Mouse (Mus musculus): ENCODE measurements at regions not wholly inside any gene's neighbourhood (a gene's known extent, or its start where the extent isn't known, plus 50 kb on each side); places are given as distances from the start of the nearest gene placed in this dataset.

DNA sequence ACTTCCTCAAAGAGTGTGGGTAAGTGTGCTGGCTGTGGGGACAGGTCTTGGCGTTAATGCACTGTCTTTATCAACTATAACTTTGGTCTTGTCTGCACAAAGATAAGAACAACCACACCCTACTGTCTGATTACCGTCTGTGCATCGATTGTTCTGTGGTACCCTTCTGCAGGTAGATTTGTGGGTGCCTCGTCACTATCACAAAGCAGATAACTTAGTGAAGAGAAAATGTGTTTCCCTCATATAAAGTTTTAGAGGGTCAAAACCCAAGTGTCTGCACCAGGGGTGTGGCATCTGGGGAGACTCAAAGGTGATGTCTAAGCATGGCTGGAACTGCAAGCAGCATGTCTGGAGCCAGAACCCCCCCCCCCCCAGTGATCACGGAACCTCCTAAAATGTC, 259.4 kb downstream of the Gm49356 start:
- Histone ChIP-seq H3K4me1 (ENCODE audit: insufficient read depth) (no peaks in the 10 kb centered on the region), H3K9ac (no peak overlapping the region), H3K4me3 (ENCODE audit: low read depth, low read length) (no peak overlapping the region), H3K27ac (ENCODE audit: low read depth, low read length) (no peak overlapping the region), H3K27me3 (ENCODE audit: insufficient read depth, low read length) (no peaks in the 10 kb centered on the region), H3K36me3 (ENCODE audit: insufficient read depth) (no peaks in the 10 kb centered on the region), H3K4me2 (ENCODE audit: low read depth) (no peak overlapping the region), H3K9me3 (ENCODE audit: low read length) (no peaks in the 10 kb centered on the region)
- ATAC-seq (no peak), DNase-seq (no peak)
- 93% methylated on average over 5 of the region's 5 CpGs for WGBS
- TF ChIP-seq CTCF (IDR thresholded peaks at IDR 0.05; ENCODE audit: low read depth) = no peak

DNA sequence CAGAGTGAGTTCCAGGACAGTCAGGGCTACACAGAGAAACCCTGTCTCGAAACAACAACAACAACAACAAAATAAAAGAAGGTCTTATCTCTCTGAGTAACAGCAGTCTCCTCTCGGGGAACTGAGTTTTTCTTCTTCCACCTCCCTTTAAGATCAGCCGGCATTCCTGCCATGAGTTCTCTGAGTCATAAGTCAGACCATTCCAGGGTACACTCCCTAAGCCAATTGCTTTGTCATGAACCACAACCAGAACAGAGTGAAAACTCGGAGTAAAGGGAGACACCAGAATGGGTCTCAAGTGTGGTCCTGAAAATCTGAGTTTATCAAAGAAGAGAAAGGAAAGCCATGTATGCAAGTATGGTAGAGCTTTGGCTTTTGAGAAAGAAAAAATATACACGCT, 262.4 kb downstream of the Gm49356 start:
- no peak overlapping the region for H3K9ac ChIP-seq
- H3K9me3 ChIP-seq (ENCODE audit: low read length) = no peaks in the 10 kb centered on the region
- no peak for DNase-seq
- no peak overlapping the region for H3K27ac ChIP-seq (ENCODE audit: low read depth, low read length)
- no peak overlapping the region for H3K4me2 ChIP-seq (ENCODE audit: low read depth)
- ATAC-seq = no peak
- no peaks in the 10 kb centered on the region for H3K36me3 ChIP-seq (ENCODE audit: insufficient read depth)
- H3K4me1 ChIP-seq (ENCODE audit: insufficient read depth) = peaks cover 15% of the 10 kb centered on the region
- 96% methylated on average over 5 of the region's 5 CpGs for WGBS
- no peak overlapping the region for H3K4me3 ChIP-seq (ENCODE audit: low read depth, low read length)
- no peak for TF ChIP-seq CTCF (IDR thresholded peaks at IDR 0.05; ENCODE audit: low read depth)
- no peaks in the 10 kb centered on the region for H3K27me3 ChIP-seq (ENCODE audit: insufficient read depth, low read length)

DNA sequence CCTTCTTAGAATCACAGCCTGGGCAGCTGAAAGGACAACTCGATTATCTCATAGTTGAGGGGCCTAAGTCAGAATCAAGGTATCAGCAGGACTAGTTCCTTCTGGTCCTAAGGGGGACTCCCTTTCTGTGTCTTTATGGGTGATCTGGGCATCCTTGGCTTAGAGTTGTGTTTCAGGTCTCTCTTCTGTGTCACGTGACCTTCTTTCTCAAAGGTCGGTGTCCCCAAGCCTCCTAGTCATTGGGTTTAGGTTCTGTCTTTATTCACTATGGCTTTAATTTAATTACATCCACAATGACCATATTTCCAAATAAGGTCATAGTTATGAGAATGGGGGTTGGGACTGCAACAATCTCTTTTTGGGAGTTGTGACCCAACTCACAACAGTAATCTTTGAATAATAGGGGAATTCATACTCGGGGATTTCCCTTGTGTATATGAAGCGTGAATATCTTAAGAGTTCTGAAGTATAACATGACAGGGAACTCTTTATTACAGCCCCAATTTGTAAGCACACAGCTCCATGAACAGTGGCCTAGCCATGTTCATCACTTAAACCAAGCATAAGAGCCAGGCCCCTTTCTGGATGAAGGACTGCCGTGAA, 263.8 kb downstream of the Gm49356 start:
- Histone ChIP-seq H3K27me3 (ENCODE audit: insufficient read depth, low read length) (no peaks in the 10 kb centered on the region), H3K4me1 (ENCODE audit: insufficient read depth) (peaks cover 15% of the 10 kb centered on the region), H3K4me2 (ENCODE audit: low read depth) (no peak overlapping the region), H3K4me3 (ENCODE audit: low read depth, low read length) (no peak overlapping the region), H3K36me3 (ENCODE audit: insufficient read depth) (no peaks in the 10 kb centered on the region), H3K9ac (no peak overlapping the region), H3K9me3 (ENCODE audit: low read length) (no peaks in the 10 kb centered on the region), H3K27ac (ENCODE audit: low read depth, low read length) (no peak overlapping the region; the same call in 1 of the 2 replicates)
- no peak for TF ChIP-seq CTCF (IDR thresholded peaks at IDR 0.05; ENCODE audit: low read depth)
- 87% methylated on average over 6 of the region's 6 CpGs for WGBS
- DNase-seq = no peak
- no peak for ATAC-seq

DNA sequence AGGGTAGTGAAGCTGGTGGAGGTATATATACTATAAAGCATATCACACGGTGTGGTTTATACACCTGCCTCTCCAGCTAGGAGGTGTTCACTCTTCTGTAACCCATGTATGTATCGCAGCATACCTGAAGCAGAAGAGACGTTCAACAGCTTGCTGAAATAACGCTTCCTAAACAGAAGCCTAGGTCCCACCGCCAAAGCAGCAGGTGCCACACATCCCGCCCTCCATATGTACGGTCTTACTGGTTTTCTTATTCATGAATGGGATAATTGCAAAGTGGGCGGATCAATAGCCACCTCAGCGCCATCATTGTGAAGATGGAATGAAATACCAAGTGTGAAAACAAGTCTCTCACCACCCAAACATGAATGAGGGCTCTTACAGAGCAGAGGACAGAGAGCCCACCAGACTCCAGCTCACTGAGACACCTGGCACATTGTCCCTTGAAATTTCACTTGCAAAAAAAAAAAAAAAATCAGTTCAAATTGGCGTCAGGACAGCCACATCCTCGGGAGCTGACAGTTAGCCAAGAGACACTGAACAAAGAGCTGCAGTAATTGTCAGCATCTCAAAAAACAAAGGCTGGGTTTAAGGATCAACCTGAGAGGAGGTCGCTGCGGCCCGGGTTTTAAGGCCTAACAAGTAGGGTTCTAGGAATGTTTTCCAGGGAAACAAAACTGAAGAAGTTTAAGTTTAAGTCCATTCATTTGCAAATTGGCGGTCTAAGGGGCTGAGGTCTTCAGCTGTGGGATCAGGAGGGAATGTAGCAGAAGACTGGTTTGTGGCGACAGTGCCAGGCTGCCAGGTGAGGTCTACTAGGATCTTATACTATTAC, 264.5 kb downstream of the Gm49356 start:
- TF ChIP-seq CTCF (IDR thresholded peaks at IDR 0.05; ENCODE audit: low read depth) = no peak
- WGBS = 26% methylated on average over 16 of the region's 16 CpGs
- Histone ChIP-seq H3K27me3 (ENCODE audit: insufficient read depth, low read length) (no peaks in the 10 kb centered on the region), H3K36me3 (ENCODE audit: insufficient read depth) (no peaks in the 10 kb centered on the region), H3K27ac (ENCODE audit: low read depth, low read length) (peak overlapping the region; percentile 50), H3K4me3 (ENCODE audit: low read depth, low read length) (no peak overlapping the region), H3K4me2 (ENCODE audit: low read depth) (no peak overlapping the region), H3K4me1 (ENCODE audit: insufficient read depth) (peaks cover 15% of the 10 kb centered on the region), H3K9ac (0 out of 2 replicates have a peak overlapping the region, but pooled peaks have one; percentile 22), H3K9me3 (ENCODE audit: low read length) (no peaks in the 10 kb centered on the region)
- DNase-seq = peak; percentile 46
- ATAC-seq = peak; percentile 47; the same call in 1 of the 2 replicates

DNA sequence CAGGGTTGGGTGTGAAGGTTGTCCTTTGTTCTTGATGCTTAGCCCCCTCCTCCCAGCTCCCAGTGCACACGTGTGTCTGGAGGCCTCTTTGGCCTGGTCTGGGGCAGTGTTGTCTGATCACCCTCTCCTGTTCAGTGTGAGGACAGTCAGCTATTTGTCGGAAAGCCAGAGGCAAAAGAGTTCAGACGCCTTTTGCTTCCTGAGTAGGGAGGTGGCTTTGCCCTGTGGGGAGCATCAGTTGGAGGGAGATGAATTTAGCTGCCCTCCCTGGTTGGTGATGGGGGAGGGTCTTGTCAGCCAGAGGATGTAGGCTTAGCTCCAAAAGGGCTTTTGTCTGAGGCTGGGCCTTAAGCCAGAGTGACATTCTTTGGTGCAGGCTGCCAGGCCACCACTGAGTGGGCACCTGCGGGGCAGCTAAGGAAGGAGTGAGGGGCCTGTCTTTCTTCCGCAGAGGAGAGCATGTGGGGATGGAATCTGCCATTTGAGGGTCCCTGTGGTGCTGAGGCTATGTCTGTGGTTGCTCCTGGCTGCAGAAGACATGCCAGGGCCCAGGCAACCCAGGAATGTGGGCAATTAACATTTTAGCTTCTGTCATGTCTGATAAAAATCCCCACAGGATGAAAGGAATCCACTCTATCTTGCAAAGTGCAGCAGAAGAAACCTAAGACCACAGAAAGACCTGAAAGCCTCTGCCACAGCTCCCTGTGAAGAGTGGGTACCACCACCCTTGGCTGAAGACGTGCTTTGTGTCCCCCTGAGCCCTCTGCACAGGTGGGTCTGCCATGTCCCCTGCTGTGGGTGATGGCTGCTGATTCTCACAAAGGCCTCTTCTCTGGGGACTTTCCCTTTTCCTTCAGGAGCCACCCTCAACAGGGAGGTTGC, 265.6 kb downstream of the Gm49356 start:
- H3K4me2 ChIP-seq (ENCODE audit: low read depth) = no peak overlapping the region
- 14% methylated on average over 6 of the region's 6 CpGs for WGBS
- no peak for TF ChIP-seq CTCF (IDR thresholded peaks at IDR 0.05; ENCODE audit: low read depth)
- H3K27me3 ChIP-seq (ENCODE audit: insufficient read depth, low read length) = no peaks in the 10 kb centered on the region
- H3K4me3 ChIP-seq (ENCODE audit: low read depth, low read length) = no peak overlapping the region
- ATAC-seq (peak; percentile 78), DNase-seq (peak; percentile 69)
- H3K27ac ChIP-seq (ENCODE audit: low read depth, low read length) = peak overlapping the region; percentile 50; the same call in 1 of the 2 replicates
- no peaks in the 10 kb centered on the region for H3K9me3 ChIP-seq (ENCODE audit: low read length)
- 0 out of 2 replicates have a peak overlapping the region, but pooled peaks have one; percentile 22 for H3K9ac ChIP-seq
- peaks cover 15% of the 10 kb centered on the region for H3K4me1 ChIP-seq (ENCODE audit: insufficient read depth)
- H3K36me3 ChIP-seq (ENCODE audit: insufficient read depth) = no peaks in the 10 kb centered on the region

DNA sequence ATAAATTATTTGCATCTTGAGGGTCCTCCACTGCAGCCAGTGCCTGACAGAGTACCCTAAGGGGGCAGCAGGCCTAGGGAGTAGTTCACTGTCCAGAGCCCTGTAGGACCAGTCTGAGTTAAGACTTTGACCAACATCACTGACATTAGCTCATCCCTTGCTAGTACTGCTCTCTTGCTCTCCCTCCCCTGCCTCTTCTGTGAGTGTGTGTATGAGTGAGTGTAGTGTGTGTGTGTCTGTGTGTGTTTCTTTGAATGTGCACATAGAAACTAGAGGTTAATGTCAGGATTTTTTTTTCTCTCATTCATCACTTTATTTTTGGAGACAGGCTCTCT, 266.2 kb downstream of the Gm49356 start:
- no peak overlapping the region for H3K4me2 ChIP-seq (ENCODE audit: low read depth)
- no peaks in the 10 kb centered on the region for H3K36me3 ChIP-seq (ENCODE audit: insufficient read depth)
- DNase-seq = no peak
- H3K9me3 ChIP-seq (ENCODE audit: low read length) = no peaks in the 10 kb centered on the region
- no peak for ATAC-seq
- no peak overlapping the region for H3K9ac ChIP-seq
- no peak overlapping the region for H3K4me3 ChIP-seq (ENCODE audit: low read depth, low read length)
- peaks cover 15% of the 10 kb centered on the region for H3K4me1 ChIP-seq (ENCODE audit: insufficient read depth)
- H3K27ac ChIP-seq (ENCODE audit: low read depth, low read length) = no peak overlapping the region
- TF ChIP-seq CTCF (IDR thresholded peaks at IDR 0.05; ENCODE audit: low read depth) = no peak
- no peaks in the 10 kb centered on the region for H3K27me3 ChIP-seq (ENCODE audit: insufficient read depth, low read length)

Data from forebrain, postnatal 0 days (tissue).